Mouse (Mus musculus) spleen, adult 2 months (tissue): ENCODE data around the gene Muc3. TPM values are rescaled to one million over a fixed set of nuclear protein-coding genes. Genes with fewer than 3 reads are reported as not detected.

Experiments
- DNase-seq, 2 experiments: peaks; one replicate each; pipeline versions ENCODE4 v3.0.0 to v3.0.0-alpha.2; 2012 to 2021; ENCODE audit warnings: low spot score in 2 of 2, low read depth in 1 of 2
- H3K27ac ChIP-seq: fragments of 200-500 bp; 2 replicates; pipeline ENCODE4 v1.5.1; 2012; ENCODE audit warnings: low read length, inconsistent platforms; ENCODE audit not compliant: insufficient read depth
- H3K27me3 ChIP-seq: fragments of 200-500 bp; 2 replicates; pipeline ENCODE4 v1.6.1; 2012; ENCODE audit warnings: mild to moderate bottlenecking, moderate library complexity, low read length, inconsistent platforms; ENCODE audit not compliant: control insufficient read depth, insufficient read depth
- H3K36me3 ChIP-seq: fragments of 200-500 bp; 2 replicates; pipeline ENCODE4 v1.6.1; 2012; ENCODE audit warnings: mild to moderate bottlenecking, low read length, inconsistent platforms; ENCODE audit not compliant: control insufficient read depth, insufficient read depth
- H3K4me1 ChIP-seq: fragments of 200-500 bp; 2 replicates; pipeline ENCODE4 v1.6.1; 2011; ENCODE audit warnings: inconsistent platforms; ENCODE audit not compliant: control insufficient read depth, insufficient read depth, insufficient read length
- H3K4me3 ChIP-seq: fragments of 200-500 bp; 2 replicates; pipeline ENCODE4 v1.5.1; 2011; ENCODE audit warnings: mild to moderate bottlenecking, inconsistent platforms; ENCODE audit not compliant: insufficient read depth, insufficient read length; ENCODE audit errors: extremely low read depth
- CTCF ChIP-seq: fragments of 200-500 bp; IDR thresholded peaks from 2 replicates; pipeline ENCODE4 v1.5.1; 2011; ENCODE audit warnings: mild to moderate bottlenecking, inconsistent platforms; ENCODE audit not compliant: insufficient read depth, insufficient read length, insufficient replicate concordance; ENCODE audit errors: extremely low read depth
- POLR2A ChIP-seq: fragments of 200-500 bp; IDR thresholded peaks from 2 replicates; pipeline ENCODE4 v1.6.1; 2011; ENCODE audit warnings: low read depth, low read length, inconsistent platforms
- WGBS: fragments of 180-500 bp; shearing (Covaris S2); methylation state at CpG from one replicate; pipeline ENCODE4 v1.1.7; 2018; 5-methylcytosine and 5-hydroxymethylcytosine counted together
- polyA plus RNA-seq: library from polyadenylated mRNA; depleted of rRNA; stranded (reverse); fragments of >200 nt; gene quantifications from 2 replicates; pipeline ENCODE4 v1.2.3, GENCODE M21; 2012

Muc3 gene
- polyA plus RNA-seq, 1 experiment, result not detected

DNA sequence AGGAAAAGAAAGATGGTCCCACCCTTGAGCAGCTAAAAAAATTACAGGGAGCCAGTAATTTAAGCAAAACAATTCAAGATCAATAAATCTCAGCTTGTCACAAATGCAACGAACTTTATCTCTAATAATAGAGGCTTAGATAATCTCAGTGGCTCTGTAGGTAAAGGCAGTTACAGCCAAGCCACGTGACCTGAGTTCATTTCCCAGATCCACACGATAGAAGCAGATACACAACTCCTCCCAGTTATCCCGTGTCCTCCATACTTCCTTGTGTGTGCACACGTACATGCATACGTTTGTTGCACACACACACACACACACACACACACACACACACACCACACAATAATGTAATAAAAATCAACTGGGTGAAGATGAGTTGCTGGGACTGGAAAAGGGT, 24.8 kb upstream of the Muc3 start:
- no peaks in the 10 kb centered on the region for H3K27me3 ChIP-seq
- 72% methylated on average over 6 of the region's 6 CpGs for WGBS

DNA sequence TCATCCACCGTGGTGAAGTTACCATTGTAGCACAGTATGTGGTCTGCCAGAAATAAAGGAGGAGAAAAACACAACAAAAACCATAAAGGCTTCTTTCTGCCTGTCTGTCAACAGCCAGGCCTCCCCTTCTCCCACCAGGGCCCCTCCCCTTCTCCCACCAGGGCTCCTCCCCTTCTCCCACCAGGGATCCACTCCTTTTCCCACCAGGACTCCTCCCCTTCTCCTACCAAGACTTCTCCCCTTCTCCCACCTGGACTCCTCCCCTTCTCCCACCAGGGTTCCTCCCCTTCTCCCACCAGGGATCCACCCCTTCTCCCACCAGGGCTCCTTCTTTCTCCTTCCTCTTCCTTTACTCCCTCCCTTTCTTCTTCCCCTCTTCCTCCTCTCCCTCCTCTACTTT, 23.5 kb upstream of the Muc3 start:
- no peaks in the 10 kb centered on the region for H3K4me1 ChIP-seq
- TF ChIP-seq CTCF (no peak), POLR2A (no peak)
- no peak for DNase-seq
- 19% methylated on average over 1 of the region's 1 CpGs for WGBS
- H3K27me3 ChIP-seq, result no peaks in the 10 kb centered on the region
- no peaks in the 10 kb centered on the region for H3K36me3 ChIP-seq
- no peak overlapping the region for H3K4me3 ChIP-seq
- H3K27ac ChIP-seq, result no peak overlapping the region

More for the DNA sequence above, 24.8 kb upstream of the Muc3 start:
- no peaks in the 10 kb centered on the region for H3K4me1 ChIP-seq
- no peaks in the 10 kb centered on the region for H3K36me3 ChIP-seq
- no peak overlapping the region for H3K27ac ChIP-seq
- no peak for TF ChIP-seq CTCF
- no peak for TF ChIP-seq POLR2A
- no peak overlapping the region for H3K4me3 ChIP-seq
- DNase-seq, result no peak

- TF ChIP-seq CTCF (no peak), POLR2A (no peak)
- Histone ChIP-seq H3K27me3 (no peaks in the 10 kb centered on the region), H3K4me1 (no peaks in the 10 kb centered on the region), H3K4me3 (no peak overlapping the region), H3K27ac (no peak overlapping the region), H3K36me3 (no peaks in the 10 kb centered on the region)
- no peak for DNase-seq
- 86% methylated on average over 7 of the region's 7 CpGs for WGBS
Measured at GRCm38 (mm10) chr5:137171478-137171877, 22.4 kb upstream of the Muc3 start.

DNA sequence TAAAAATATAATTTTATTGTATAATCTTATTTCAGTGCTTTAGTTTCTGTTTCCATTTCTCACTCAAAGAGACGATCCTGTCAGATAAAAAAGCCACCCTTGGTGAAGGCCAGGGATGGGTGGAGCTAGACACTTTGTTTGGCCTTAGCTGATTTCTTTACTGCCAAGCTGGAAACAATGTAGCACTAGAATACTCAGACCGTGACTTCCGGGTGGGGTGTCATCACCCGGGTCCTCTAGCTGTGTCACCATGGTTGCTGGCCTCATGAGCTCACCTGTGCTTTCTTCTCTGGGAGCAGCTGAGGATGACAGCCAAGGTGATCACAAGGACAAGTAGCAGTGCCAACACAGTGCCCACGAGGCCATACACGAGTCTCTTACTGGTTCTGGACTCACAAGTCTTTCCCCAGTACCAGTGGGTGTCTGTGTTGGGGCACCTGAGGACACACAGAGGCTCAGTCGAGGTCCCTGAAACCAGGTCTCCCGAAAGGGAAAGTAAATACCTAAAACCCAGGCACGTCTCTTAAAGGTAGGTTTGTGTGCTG, 21.8 kb upstream of the Muc3 start:
- no peak for TF ChIP-seq CTCF
- no peak for TF ChIP-seq POLR2A
- Histone ChIP-seq H3K27ac (no peak overlapping the region), H3K27me3 (no peaks in the 10 kb centered on the region), H3K36me3 (no peaks in the 10 kb centered on the region), H3K4me3 (no peak overlapping the region), H3K4me1 (no peaks in the 10 kb centered on the region)
- DNase-seq, result no peak
- WGBS, result 63% methylated on average over 9 of the region's 9 CpGs

DNA sequence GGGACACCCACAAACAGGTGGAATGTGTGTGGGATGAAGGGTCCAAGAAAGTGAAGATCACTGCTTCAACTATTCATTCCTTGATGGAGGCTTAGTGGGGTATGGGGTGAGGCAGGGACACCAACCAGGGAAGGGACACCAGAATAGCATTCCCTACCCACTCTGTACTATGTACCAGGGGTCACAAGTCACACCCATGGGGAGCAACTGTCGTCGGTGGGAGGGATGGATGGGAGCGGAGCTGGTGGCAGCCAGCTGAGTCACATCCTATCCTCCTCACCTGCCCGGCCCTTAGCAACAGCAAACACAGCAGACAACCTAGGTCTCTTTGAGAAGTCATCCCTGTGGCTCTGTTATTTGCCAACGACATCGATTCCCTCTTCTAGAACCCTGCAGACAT, 18.4 kb upstream of the Muc3 start:
- no peaks in the 10 kb centered on the region for H3K4me1 ChIP-seq
- H3K36me3 ChIP-seq, result no peaks in the 10 kb centered on the region
- DNase-seq, result no peak
- H3K27ac ChIP-seq, result no peak overlapping the region
- H3K4me3 ChIP-seq, result no peak overlapping the region
- 63% methylated on average over 6 of the region's 6 CpGs for WGBS
- H3K27me3 ChIP-seq, result no peaks in the 10 kb centered on the region
- TF ChIP-seq POLR2A, result no peak

DNA sequence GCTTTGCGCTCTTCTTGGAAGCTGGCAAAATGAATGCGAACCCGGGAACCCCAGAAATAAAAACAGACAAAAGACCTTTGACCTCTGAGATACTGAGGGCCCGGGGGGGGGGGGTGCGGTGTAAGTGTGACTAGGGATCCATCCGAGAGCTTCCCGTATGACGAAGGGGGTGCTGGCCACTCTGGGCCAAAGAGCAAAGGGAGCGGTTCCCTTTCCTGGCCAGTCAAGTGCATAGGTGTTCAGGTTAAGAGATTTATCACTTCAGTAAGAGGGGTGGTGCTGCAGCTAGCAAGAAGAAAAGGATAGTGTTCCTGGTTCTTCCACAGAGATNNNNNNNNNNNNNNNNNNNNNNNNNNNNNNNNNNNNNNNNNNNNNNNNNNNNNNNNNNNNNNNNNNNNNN, 16.9 kb upstream of the Muc3 start:
- H3K27ac ChIP-seq, result no peak overlapping the region
- no peak for TF ChIP-seq CTCF
- TF ChIP-seq POLR2A, result no peak
- no peak overlapping the region for H3K4me3 ChIP-seq
- H3K4me1 ChIP-seq, result no peaks in the 10 kb centered on the region
- no peaks in the 10 kb centered on the region for H3K36me3 ChIP-seq
- no peaks in the 10 kb centered on the region for H3K27me3 ChIP-seq
- no peak for DNase-seq
- 83% methylated on average over 9 of the region's 9 CpGs for WGBS

DNA sequence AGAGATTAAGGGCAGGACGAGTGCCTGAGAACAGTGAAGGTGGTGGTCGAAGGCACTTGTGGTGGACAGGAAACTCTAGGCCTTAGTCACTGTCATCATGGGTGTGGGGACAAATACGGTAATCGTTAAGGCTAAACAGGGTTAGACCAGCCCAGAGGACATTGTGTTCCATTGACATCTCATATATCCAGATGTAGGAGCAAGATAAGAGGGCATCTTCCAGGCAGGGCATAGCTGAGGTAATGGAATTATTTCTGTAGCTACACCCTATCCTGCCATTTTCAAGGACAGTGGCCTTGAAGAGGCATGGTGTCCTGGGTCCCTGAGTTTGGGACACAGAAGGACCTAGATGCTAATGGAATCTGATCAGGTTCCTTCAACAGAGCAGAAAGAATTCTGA, 12.7 kb upstream of the Muc3 start:
- H3K4me3 ChIP-seq, result no peak overlapping the region
- no peak overlapping the region for H3K27ac ChIP-seq
- DNase-seq, result no peak
- H3K36me3 ChIP-seq, result no peaks in the 10 kb centered on the region
- no peaks in the 10 kb centered on the region for H3K4me1 ChIP-seq
- 80% methylated on average over 4 of the region's 4 CpGs for whole genome bisulfite sequencing
- TF ChIP-seq POLR2A (no peak), CTCF (no peak)
- H3K27me3 ChIP-seq, result no peaks in the 10 kb centered on the region
